Mouse (Mus musculus): ENCODE measurements around the gene Slc45a3. TPM values are rescaled to one million over a fixed set of nuclear protein-coding genes. Genes with fewer than 3 reads are reported as not detected.

Gene Slc45a3
- polyA plus RNA-seq (2014; fragmentation: Illumina TruSeq; extraction: RNeasy Lipid Tissue Mini Kit (QIAGEN cat#74804); ENCODE audit: low replicate concordance): not detected

DNA sequence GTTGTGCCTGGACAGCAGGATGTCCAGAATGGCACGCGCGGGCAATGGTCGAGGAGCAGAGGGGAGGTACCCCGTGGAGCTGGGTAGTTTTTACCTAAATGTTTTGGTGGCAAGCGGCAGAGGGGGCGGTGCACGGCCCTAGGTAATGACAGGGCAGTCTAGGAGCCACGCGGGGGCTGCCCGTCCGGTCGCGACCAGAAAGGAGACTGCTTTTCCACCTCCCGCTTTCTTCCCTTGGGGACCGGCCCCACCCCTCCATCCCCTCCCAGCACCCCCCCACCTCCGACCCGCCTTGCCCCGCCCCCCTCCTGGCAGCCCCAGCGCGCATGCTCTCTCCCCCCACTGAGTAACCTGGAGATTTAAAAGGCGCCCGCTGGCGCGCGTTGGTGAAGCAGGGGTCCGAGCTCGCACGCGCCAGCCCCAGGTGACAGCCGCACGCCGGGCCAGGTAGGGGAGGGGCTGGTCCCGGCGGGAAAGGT, at the start of gene Slc45a3:
Gene Slc45a3, plus strand, starts transcription at position 362 of the 479 bp plus-strand sequence.

DNA sequence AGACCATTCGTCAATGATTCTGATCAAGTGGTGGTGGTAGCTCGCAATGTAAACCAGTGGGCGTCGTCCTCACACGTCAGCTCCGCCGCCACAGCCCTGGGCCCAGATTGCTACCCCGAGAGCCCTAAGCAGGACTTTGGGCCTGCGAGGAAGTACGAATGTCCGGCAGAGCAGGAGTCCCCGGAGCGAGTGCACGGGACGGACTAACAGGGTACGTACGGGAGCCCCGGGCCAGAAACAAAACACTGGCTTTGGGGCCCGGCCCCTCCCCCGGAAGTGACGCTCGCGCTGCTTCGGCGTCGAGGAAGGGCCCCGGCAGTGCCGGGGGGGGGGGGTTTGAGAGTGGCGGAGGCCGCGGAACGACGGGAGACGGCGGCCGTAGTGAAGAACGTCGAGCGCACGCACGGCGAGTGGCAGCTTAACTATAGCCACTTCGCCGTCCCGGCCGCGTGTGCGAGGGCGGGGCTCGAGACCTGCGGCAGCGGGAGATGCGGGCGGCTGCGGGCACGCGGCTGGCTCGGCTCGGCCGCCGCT, 44.6 kb downstream of the Slc45a3 start, which contains the start of gene Elk4:
Gene Elk4, plus strand, starts transcription at position 326 of the 534 bp plus-strand sequence.

Other genes with a start within 250 kb of the Slc45a3 start
- not detected for gene Slc26a9, start 218.9 kb upstream of the Slc45a3 start, polyA plus RNA-seq (2014; fragmentation: Illumina TruSeq; extraction: RNeasy Lipid Tissue Mini Kit (QIAGEN cat#74804); ENCODE audit: low replicate concordance)
- 33.3 TPM for gene Pm20d1, start 165.6 kb upstream of the Slc45a3 start, polyA plus RNA-seq (2014; fragmentation: Illumina TruSeq; extraction: RNeasy Lipid Tissue Mini Kit (QIAGEN cat#74804); ENCODE audit: low replicate concordance)
- gene Slc41a1, start 135.5 kb upstream of the Slc45a3 start, polyA plus RNA-seq (2014; fragmentation: Illumina TruSeq; extraction: RNeasy Lipid Tissue Mini Kit (QIAGEN cat#74804); ENCODE audit: low replicate concordance): 1.9 TPM
- 1.6 TPM for gene Rab29, start 95.7 kb upstream of the Slc45a3 start, polyA plus RNA-seq (2014; fragmentation: Illumina TruSeq; extraction: RNeasy Lipid Tissue Mini Kit (QIAGEN cat#74804); ENCODE audit: low replicate concordance)
- gene Nucks1, start 52.4 kb upstream of the Slc45a3 start, polyA plus RNA-seq (2014; fragmentation: Illumina TruSeq; extraction: RNeasy Lipid Tissue Mini Kit (QIAGEN cat#74804); ENCODE audit: low replicate concordance): 66.8 TPM
- gene Elk4, start 44.6 kb downstream of the Slc45a3 start, polyA plus RNA-seq (2014; fragmentation: Illumina TruSeq; extraction: RNeasy Lipid Tissue Mini Kit (QIAGEN cat#74804); ENCODE audit: low replicate concordance): 36.5 TPM
- gene Mfsd4a, start 105.1 kb downstream of the Slc45a3 start, polyA plus RNA-seq (2014; fragmentation: Illumina TruSeq; extraction: RNeasy Lipid Tissue Mini Kit (QIAGEN cat#74804); ENCODE audit: low replicate concordance): 15.8 TPM
- gene Cdk18, start 176.7 kb downstream of the Slc45a3 start, polyA plus RNA-seq (2014; fragmentation: Illumina TruSeq; extraction: RNeasy Lipid Tissue Mini Kit (QIAGEN cat#74804); ENCODE audit: low replicate concordance): 3.0 TPM
- gene Lemd1, start 228.5 kb downstream of the Slc45a3 start, polyA plus RNA-seq (2014; fragmentation: Illumina TruSeq; extraction: RNeasy Lipid Tissue Mini Kit (QIAGEN cat#74804); ENCODE audit: low replicate concordance): not detected
- gene AC124108.1, start 228.5 kb downstream of the Slc45a3 start, polyA plus RNA-seq (2014; fragmentation: Illumina TruSeq; extraction: RNeasy Lipid Tissue Mini Kit (QIAGEN cat#74804); ENCODE audit: low replicate concordance): not detected